Mouse (Mus musculus) lung, postnatal 0 days (tissue): Measurements from ENCODE around the gene Prrx1. TPM values are rescaled to one million over a fixed set of nuclear protein-coding genes. Genes with fewer than 3 reads are reported as not detected.

ENCODE experiments used
- ATAC-seq: fragments of 200-750 bp; cut with Nextera tagmentation; 2 replicates; pipeline ENCODE4 v1.8.0; 2017; ENCODE audit warnings: moderate library complexity
- DNase-seq: peaks from one replicate; pipeline ENCODE4 v3.0.0-alpha.2; 2016; ENCODE audit warnings: low spot score
- H3K27ac ChIP-seq: fragments of 300-500 bp; sonication (generic); 2 replicates; pipeline ENCODE4 v1.5.1; 2014; ENCODE audit warnings: antibody characterized with exemption, mild to moderate bottlenecking, low read length, mixed read lengths
- H3K27me3 ChIP-seq: fragments of 300-500 bp; sonication (generic); replicated peaks from 2 replicates; pipeline ENCODE4 v1.6.1; 2014; ENCODE audit warnings: low read length, mixed read lengths; ENCODE audit not compliant: insufficient read depth
- H3K36me3 ChIP-seq: fragments of 300-500 bp; sonication (generic); 2 replicates; pipeline ENCODE4 v1.6.1; 2014; ENCODE audit warnings: low read length, mixed read lengths; ENCODE audit not compliant: insufficient read depth
- H3K4me1 ChIP-seq: fragments of 300-500 bp; sonication (generic); 2 replicates; pipeline ENCODE4 v1.6.1; 2014; ENCODE audit warnings: antibody characterized with exemption, low read depth, low read length, mixed read lengths; ENCODE audit not compliant: insufficient read depth
- H3K4me2 ChIP-seq: fragments of 300-500 bp; sonication (generic); replicated peaks from 2 replicates; pipeline ENCODE4 v1.6.1; 2014; ENCODE audit warnings: low read depth, mild to moderate bottlenecking, low read length, moderate library complexity, mixed read lengths
- H3K4me3 ChIP-seq: fragments of 300-500 bp; sonication (generic); 2 replicates; pipeline ENCODE4 v1.5.1; 2014; ENCODE audit warnings: low read depth, low read length
- H3K9ac ChIP-seq: fragments of 300-500 bp; sonication (generic); replicated peaks from 2 replicates; pipeline ENCODE4 v1.6.1; 2014; ENCODE audit warnings: low read depth, mild to moderate bottlenecking
- H3K9me3 ChIP-seq: fragments of 300-500 bp; sonication (generic); 2 replicates; pipeline ENCODE4 v1.6.1; 2016; ENCODE audit warnings: low read length, mixed read lengths
- CTCF ChIP-seq: IDR thresholded peaks from 2 replicates; pipeline ENCODE4 v1.5.1; 2016; ENCODE audit warnings: antibody characterized with exemption, mild to moderate bottlenecking
- EP300 ChIP-seq: IDR thresholded peaks from 2 replicates; pipeline ENCODE4 v1.6.1; 2016; ENCODE audit warnings: antibody characterized with exemption, mild to moderate bottlenecking, control low read depth
- WGBS: fragments of 180-500 bp; shearing (Covaris S2); extraction: QIAGEN DNeasy Blood & Tissue Kit; methylation state at CpG from one replicate; pipeline ENCODE4 v1.1.7; 2014; 5-methylcytosine and 5-hydroxymethylcytosine counted together
- polyA plus RNA-seq: library from polyadenylated mRNA; unstranded; fragments of >200 nt; fragmentation: Nextera tagmentation; extraction: Ambion mirVana; gene quantifications from 2 replicates; pipeline ENCODE4 v1.2.1, GENCODE M21; 2015

Gene Prrx1
- 3.6 and 4.6 TPM in 2 replicates for polyA plus RNA-seq

- WGBS, result 2% methylated on average over 17 of the region's 17 CpGs
- DNase-seq (peak; percentile 52), ATAC-seq (no peak)
- Histone ChIP-seq H3K9me3 (no peaks in the 10 kb centered on the region), H3K27me3 (peaks cover 31% of the 10 kb centered on the region; the same call in 1 of the 2 replicates), H3K4me1 (no peaks in the 10 kb centered on the region), H3K9ac (peak within 1 kb of the TSS; percentile 10), H3K4me3 (peak within 1 kb of the TSS; percentile 56), H3K36me3 (no peaks in the 10 kb centered on the region), H3K27ac (no peak within 1 kb of the TSS), H3K4me2 (peak within 1 kb of the TSS; percentile 83)
- TF ChIP-seq EP300 (no peak), CTCF (0 out of 2 replicates have a peak, but pooled peaks have one; percentile 13)
Measured at GRCm38 (mm10) chr1:163313101-163313773, at the start of gene Prrx1. Gene Prrx1 (minus strand): TSS chr1:163313710.

GRCm38 (mm10) chr1:163362202-163362601 lies 48.7 kb upstream of the Prrx1 start:
- no peaks in the 10 kb centered on the region for H3K9me3 ChIP-seq
- no peak overlapping the region for H3K4me3 ChIP-seq
- TF ChIP-seq EP300 (no peak), CTCF (no peak)
- H3K9ac ChIP-seq, result no peak overlapping the region
- H3K4me1 ChIP-seq, result no peaks in the 10 kb centered on the region
- ATAC-seq (peak; percentile 52), DNase-seq (peak; percentile 61)
- H3K36me3 ChIP-seq, result no peaks in the 10 kb centered on the region
- WGBS, result 58% methylated on average over 8 of the region's 8 CpGs
- H3K4me2 ChIP-seq, result no peak overlapping the region
- H3K27me3 ChIP-seq, result no peaks in the 10 kb centered on the region
- peak overlapping the region; percentile 38; the same call in 1 of the 2 replicates for H3K27ac ChIP-seq

- ATAC-seq (peak; percentile 32; the same call in 1 of the 2 replicates), DNase-seq (no peak)
- Histone ChIP-seq H3K4me2 (no peak overlapping the region), H3K27me3 (no peaks in the 10 kb centered on the region), H3K4me3 (no peak overlapping the region), H3K27ac (no peak overlapping the region), H3K9me3 (no peaks in the 10 kb centered on the region), H3K36me3 (no peaks in the 10 kb centered on the region), H3K9ac (no peak overlapping the region), H3K4me1 (no peaks in the 10 kb centered on the region)
- TF ChIP-seq CTCF (no peak), EP300 (no peak)
- 44% methylated on average over 5 of the region's 5 CpGs for WGBS
Measured at GRCm38 (mm10) chr1:163361376-163361775, 47.9 kb upstream of the Prrx1 start.

- DNase-seq, result no peak
- no peak overlapping the region for H3K4me2 ChIP-seq
Measured at GRCm38 (mm10) chr1:163360796-163361195, 47.3 kb upstream of the Prrx1 start.

GRCm38 (mm10) chr1:163359521-163359920 lies 46.0 kb upstream of the Prrx1 start:
- Histone ChIP-seq H3K9me3 (no peaks in the 10 kb centered on the region), H3K9ac (no peak overlapping the region), H3K4me3 (no peak overlapping the region), H3K27ac (no peak overlapping the region), H3K4me1 (no peaks in the 10 kb centered on the region), H3K36me3 (no peaks in the 10 kb centered on the region), H3K4me2 (no peak overlapping the region), H3K27me3 (no peaks in the 10 kb centered on the region)
- DNase-seq (no peak), ATAC-seq (no peak)
- TF ChIP-seq CTCF, result no peak
- WGBS, result 88% methylated on average over 3 of the region's 3 CpGs

More at GRCm38 (mm10) chr1:163360796-163361195, 47.3 kb upstream of the Prrx1 start:
- no peak overlapping the region for H3K27ac ChIP-seq
- no peak for ATAC-seq
- H3K9ac ChIP-seq, result no peak overlapping the region
- no peaks in the 10 kb centered on the region for H3K36me3 ChIP-seq
- no peaks in the 10 kb centered on the region for H3K9me3 ChIP-seq
- H3K4me3 ChIP-seq, result no peak overlapping the region
- H3K4me1 ChIP-seq, result no peaks in the 10 kb centered on the region
- 44% methylated on average over 6 of the region's 6 CpGs for whole genome bisulfite sequencing
- TF ChIP-seq EP300 (no peak), CTCF (no peak)
- no peaks in the 10 kb centered on the region for H3K27me3 ChIP-seq

- no peak overlapping the region for H3K4me3 ChIP-seq
- DNase-seq (no peak), ATAC-seq (no peak)
- no peak for TF ChIP-seq CTCF
- H3K9me3 ChIP-seq, result no peaks in the 10 kb centered on the region
- no peak overlapping the region for H3K4me2 ChIP-seq
- no peaks in the 10 kb centered on the region for H3K36me3 ChIP-seq
- H3K4me1 ChIP-seq, result no peaks in the 10 kb centered on the region
- no peak overlapping the region for H3K27ac ChIP-seq
- 53% methylated on average over 7 of the region's 7 CpGs for WGBS
- H3K27me3 ChIP-seq, result no peaks in the 10 kb centered on the region
- H3K9ac ChIP-seq, result no peak overlapping the region
Measured at GRCm38 (mm10) chr1:163358165-163358564, 44.7 kb upstream of the Prrx1 start.
